Mouse (Mus musculus) kidney, adult 9 months (tissue): ENCODE measurements around the gene March10.

Experiments used
- DNase-seq: peaks from one replicate; pipeline ENCODE4 v3.0.0; 2022

Gene March10

GRCm38 (mm10) chr11:105464430-105464967 is 8.0 kb upstream of the March10 start:
- no peak for DNase-seq

GRCm38 (mm10) chr11:105459900-105460299 is 3.4 kb upstream of the March10 start:
- peak; percentile 44 for DNase-seq

GRCm38 (mm10) chr11:105457041-105457440 is 506 bp upstream of the March10 start:
- DNase-seq: no peak

- DNase-seq: no peak
These were observed 1.4 kb downstream of the March10 start for GRCm38 (mm10) chr11:105455118-105455517.

GRCm38 (mm10) chr11:105453084-105453483 is 3.5 kb downstream of the March10 start:
- no peak for DNase-seq

GRCm38 (mm10) chr11:105452504-105452903 is 4.0 kb downstream of the March10 start:
- no peak for DNase-seq

- no peak for DNase-seq
These were observed 4.9 kb downstream of the March10 start for GRCm38 (mm10) chr11:105451553-105452135.

- no peak for DNase-seq
These were observed 6.8 kb downstream of the March10 start for GRCm38 (mm10) chr11:105449581-105450315.

- no peak for DNase-seq
These were observed 8.9 kb downstream of the March10 start for GRCm38 (mm10) chr11:105447661-105448060.

- peak; percentile 60 for DNase-seq
These were observed 10.3 kb downstream of the March10 start for GRCm38 (mm10) chr11:105446221-105446620.

GRCm38 (mm10) chr11:105445741-105446140 is 10.8 kb downstream of the March10 start:
- no peak for DNase-seq

GRCm38 (mm10) chr11:105444929-105445328 is 11.6 kb downstream of the March10 start:
- DNase-seq: no peak

- no peak for DNase-seq
These were observed 13.0 kb downstream of the March10 start for GRCm38 (mm10) chr11:105443505-105443904.

- no peak for DNase-seq
These were observed 16.7 kb downstream of the March10 start for GRCm38 (mm10) chr11:105439796-105440195.

GRCm38 (mm10) chr11:105438907-105439306 is 17.6 kb downstream of the March10 start:
- no peak for DNase-seq

- DNase-seq: no peak
These were observed 30.1 kb downstream of the March10 start for GRCm38 (mm10) chr11:105426441-105426840.

- no peak for DNase-seq
These were observed 31.9 kb downstream of the March10 start for GRCm38 (mm10) chr11:105424643-105425042.

- DNase-seq: peak; percentile 42
These were observed 35.7 kb downstream of the March10 start for GRCm38 (mm10) chr11:105420671-105421450.

- DNase-seq: no peak
These were observed 36.6 kb downstream of the March10 start for GRCm38 (mm10) chr11:105419946-105420345.

GRCm38 (mm10) chr11:105414009-105414408 is 42.5 kb downstream of the March10 start:
- no peak for DNase-seq

- no peak for DNase-seq
These were observed 47.1 kb downstream of the March10 start for GRCm38 (mm10) chr11:105409408-105409807.

- peak; percentile 66 for DNase-seq
These were observed 48.6 kb downstream of the March10 start for GRCm38 (mm10) chr11:105407846-105408441.

- DNase-seq: no peak
These were observed 54.2 kb downstream of the March10 start for GRCm38 (mm10) chr11:105402355-105402754.
